Mouse (Mus musculus) heart, adult 11 months (tissue): ENCODE data around the gene Cfap61.

Source experiments
- DNase-seq: peaks from one replicate; pipeline ENCODE4 v3.0.0; 2022

The Cfap61 gene

GRCm38 (mm10) chr2:145934339-145935231 lies at the start of gene Cfap61, which contains the start of gene Crnkl1:
Gene Cfap61, plus strand, starts transcription at chr2:145934784.
Gene Crnkl1, minus strand, starts transcription at chr2:145935014.
- DNase-seq = peak; percentile 99

- DNase-seq = peak; percentile 99
Measured at GRCm38 (mm10) chr2:145884913-145885785, 49.4 kb upstream of the Cfap61 start.

GRCm38 (mm10) chr2:145887937-145888765 lies 46.4 kb upstream of the Cfap61 start:
- DNase-seq = peak; percentile 99

GRCm38 (mm10) chr2:145888766-145889480 lies 45.7 kb upstream of the Cfap61 start:
- no peak for DNase-seq

GRCm38 (mm10) chr2:145890571-145890970 lies 44.0 kb upstream of the Cfap61 start:
- no peak for DNase-seq

- peak; percentile 55 for DNase-seq
Measured at GRCm38 (mm10) chr2:145893756-145894155, 40.8 kb upstream of the Cfap61 start.

- DNase-seq = peak; percentile 68
Measured at GRCm38 (mm10) chr2:145898106-145898505, 36.5 kb upstream of the Cfap61 start.

GRCm38 (mm10) chr2:145900318-145900717 lies 34.3 kb upstream of the Cfap61 start:
- DNase-seq = peak; percentile 75

- peak; percentile 89 for DNase-seq
Measured at GRCm38 (mm10) chr2:145901861-145902260, 32.7 kb upstream of the Cfap61 start, which contains the start of gene Naa20. Gene Naa20, plus strand, starts transcription at chr2:145902099.

GRCm38 (mm10) chr2:145903061-145903901 lies 31.3 kb upstream of the Cfap61 start:
- DNase-seq = peak; percentile 99

- DNase-seq = peak; percentile 83
Measured at GRCm38 (mm10) chr2:145903983-145904616, 30.5 kb upstream of the Cfap61 start.

GRCm38 (mm10) chr2:145905156-145905555 lies 29.4 kb upstream of the Cfap61 start:
- peak; percentile 83 for DNase-seq

- peak; percentile 12 for DNase-seq
Measured at GRCm38 (mm10) chr2:145905884-145906283, 28.7 kb upstream of the Cfap61 start.

- DNase-seq = peak; percentile 69
Measured at GRCm38 (mm10) chr2:145920941-145921650, 13.5 kb upstream of the Cfap61 start.

- peak; percentile 97 for DNase-seq
Measured at GRCm38 (mm10) chr2:145936975-145937374, 2.4 kb downstream of the Cfap61 start.

- no peak for DNase-seq
Measured at GRCm38 (mm10) chr2:145941403-145941802, 6.8 kb downstream of the Cfap61 start.

- DNase-seq = peak; percentile 40
Measured at GRCm38 (mm10) chr2:145944286-145944685, 9.7 kb downstream of the Cfap61 start.

GRCm38 (mm10) chr2:145948402-145948954 lies 13.9 kb downstream of the Cfap61 start:
- no peak for DNase-seq

- no peak for DNase-seq
Measured at GRCm38 (mm10) chr2:145949475-145950068, 15.0 kb downstream of the Cfap61 start.
